Comparison of ENCODE assay signal across 8 mouse cellular contexts in genomic region chr6:24663196-24664132, GRCm38 (mm10). TPM values are rescaled to one million over a fixed set of nuclear protein-coding genes. Genes with fewer than 3 reads are reported as not detected.
A peak's percentile ranks its signal among the peaks of the same experiment; 100 is the strongest.
DNase-seq lines count a peak whose midpoint lies in the region; ATAC-seq and TF ChIP-seq lines count a peak whose summit lies in the region.

No protein-coding gene starts in this region.

- TF ChIP-seq POLR2A in small intestine, adult 2 months (IDR thresholded peaks at IDR 0.05; ENCODE audit: low read depth, low read length), result no peak

- 9% methylated on average over 21 of the region's 21 CpGs for WGBS in heart, embryonic 13.5 days
- 3% methylated on average over 21 of the region's 21 CpGs for WGBS in small intestine, adult 2 months

- TF ChIP-seq CTCF in small intestine, adult 2 months (IDR thresholded peaks at IDR 0.05; ENCODE audit: extremely low read depth, insufficient read length, insufficient replicate concordance, low read depth, low read length), result no peak

- H3K4me3 ChIP-seq in heart, embryonic 13.5 days, result peak overlapping the region; percentile 100
- H3K4me3 ChIP-seq in small intestine, adult 2 months (ENCODE audit: low read depth, low read length), result peak overlapping the region; percentile 88

- peak overlapping the region; percentile 99 for H3K9ac ChIP-seq in heart, embryonic 13.5 days

- no peaks in the 10 kb centered on the region for H3K27me3 ChIP-seq in heart, embryonic 13.5 days (replicated peaks)
- H3K27me3 ChIP-seq in small intestine, adult 2 months (ENCODE audit: control insufficient read depth, insufficient read depth, low read length), result no peaks in the 10 kb centered on the region

- peak overlapping the region; percentile 97 for H3K27ac ChIP-seq in heart, embryonic 13.5 days (replicated peaks)
- H3K27ac ChIP-seq in small intestine, adult 2 months (ENCODE audit: insufficient read depth, low read depth, low read length), result peak overlapping the region; percentile 82

- DNase-seq in cerebellum, adult 11-12 months, result peak; percentile 19
- peak; percentile 34 for DNase-seq in NIH3T3 (ENCODE audit: low read depth)
- peak; percentile 20 for DNase-seq in embryo, embryonic 11 days
- DNase-seq in kidney, postnatal 10 days, result peak; percentile 38
- peak; percentile 27 for DNase-seq in lung, postnatal 14 days

- H3K36me3 ChIP-seq in heart, embryonic 13.5 days, result no peaks in the 10 kb centered on the region
- no peaks in the 10 kb centered on the region for H3K36me3 ChIP-seq in small intestine, adult 2 months (ENCODE audit: control insufficient read depth, insufficient read depth, low read length)

- peaks cover 33% of the 10 kb centered on the region for H3K4me1 ChIP-seq in heart, embryonic 13.5 days
- peaks cover 7% of the 10 kb centered on the region; the same call in 1 of the 2 replicates for H3K4me1 ChIP-seq in small intestine, adult 2 months (ENCODE audit: control insufficient read depth, insufficient read depth, insufficient read length, low read length)

- peak overlapping the region; percentile 95 for H3K4me2 ChIP-seq in heart, embryonic 13.5 days

- no peak for ATAC-seq in cerebellum, adult (ENCODE audit: insufficient number of reproducible peaks, low FRiP score, low TSS enrichment)
- no peak for ATAC-seq in heart, embryonic 13.5 days (ENCODE audit: extremely low read depth, insufficient number of reproducible peaks, low FRiP score, low TSS enrichment)

- no peaks in the 10 kb centered on the region for H3K9me3 ChIP-seq in heart, embryonic 13.5 days

RNA-seq across cellular contexts. Expression of gene Wasl, which starts 1.3 kb away (rescaled TPM):
- 45.6 and 51.6 TPM in 2 replicates for polyA plus RNA-seq in heart, embryonic 13.5 days (2015; fragmentation: Nextera tagmentation; extraction: Ambion mirVana)
- 75.0 and 198 TPM in 2 replicates for polyA plus RNA-seq in small intestine, adult 2 months (2012; rRNA removed)
